Mouse (Mus musculus): Measurements from ENCODE around the gene Ptcra. TPM values are rescaled to one million over a fixed set of nuclear protein-coding genes. Genes with fewer than 3 reads are reported as not detected.
A peak's percentile ranks its signal among the peaks of the same experiment; 100 is the strongest.
"Not testable (repeated sequence)": the region's sequence is repeated elsewhere in the genome, so short reads cannot be mapped to it uniquely, and the experiment has no call there.

Gene Ptcra
- total RNA-seq, 2 experiments from 2014 or later = not detected

DNA sequence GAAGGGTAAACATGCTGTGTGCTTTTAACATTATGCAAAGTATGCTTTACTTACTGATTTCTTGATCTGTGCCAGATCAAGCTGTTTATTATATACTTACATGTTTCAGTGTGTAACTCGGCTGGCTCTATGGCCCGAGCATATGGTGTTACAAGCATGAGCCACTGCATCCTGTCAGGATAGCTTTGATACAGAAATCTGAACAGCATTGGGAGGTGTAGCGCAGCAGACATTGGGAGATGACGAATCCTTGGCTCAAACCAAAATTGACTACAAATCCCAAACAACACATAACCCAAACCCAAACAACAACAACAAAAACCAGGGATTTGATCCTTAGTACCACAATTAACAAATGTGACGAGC is 8.5 kb upstream of the Ptcra start:
- intact Hi-C loops (cut with DNase I) = no loop called here
- DNase-seq = no peak

DNA sequence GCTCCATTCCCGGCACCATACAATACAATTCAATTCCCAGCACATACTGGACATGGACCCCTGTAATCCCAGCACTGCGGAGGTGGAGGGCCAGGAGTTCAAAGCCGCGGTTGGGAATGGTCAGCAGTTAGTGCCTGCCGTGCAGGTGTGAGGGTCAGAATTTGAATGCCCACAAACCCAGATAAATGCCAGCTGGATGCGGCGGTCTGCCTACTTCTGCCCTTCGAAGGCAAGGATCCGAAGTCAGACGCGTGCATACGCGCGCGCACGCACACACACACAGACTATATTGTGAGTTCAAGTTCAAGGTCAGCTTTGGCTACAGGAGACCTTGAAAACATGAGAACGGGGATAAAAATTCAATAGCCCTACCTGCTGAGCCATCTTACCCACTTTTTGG is 8.1 kb upstream of the Ptcra start:
- intact Hi-C loops (cut with DNase I) = no loop called here
- no peak for DNase-seq

DNA sequence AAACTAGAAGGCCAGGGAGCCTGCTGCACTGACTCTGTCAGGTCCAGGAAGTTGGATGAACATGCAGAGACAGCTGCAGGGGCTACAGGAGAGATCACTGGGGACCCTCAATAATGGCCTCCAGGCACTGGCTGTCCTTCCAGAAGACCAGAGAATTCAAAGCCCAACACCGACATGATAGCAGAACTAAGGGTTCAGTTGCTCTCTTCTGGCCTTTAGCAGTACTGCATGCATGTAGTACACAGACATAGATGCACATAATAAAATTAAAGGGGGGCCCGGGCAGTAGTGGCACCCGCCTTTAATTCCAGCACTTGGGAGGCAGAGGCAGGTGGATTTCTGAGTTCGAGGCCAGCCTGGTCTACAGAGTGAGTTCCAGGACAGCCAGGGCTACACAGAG is 7.5 kb upstream of the Ptcra start:
- intact Hi-C loops (cut with DNase I) = no loop called here
- DNase-seq = no peak

DNA sequence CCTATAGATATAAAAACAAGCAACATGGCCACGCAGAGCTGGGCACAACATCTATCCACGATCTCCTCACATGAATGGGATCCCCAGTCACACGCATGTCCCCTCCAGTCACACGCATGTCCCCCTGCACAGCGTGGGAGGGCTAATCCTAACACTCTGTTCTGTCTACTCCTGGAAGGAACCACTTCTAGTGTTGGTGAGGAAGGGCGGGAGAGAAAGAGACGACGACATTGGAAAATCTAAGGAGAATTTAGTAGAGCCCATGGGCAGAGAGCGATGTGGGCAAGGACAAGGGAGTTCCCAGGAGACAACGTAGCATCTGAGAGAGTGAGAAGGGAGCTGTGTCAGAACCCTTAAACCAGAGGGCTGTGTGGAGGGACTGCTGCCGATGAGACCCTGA is 7.0 kb upstream of the Ptcra start:
- no peak for DNase-seq
- intact Hi-C loops (cut with DNase I) = no loop called here

DNA sequence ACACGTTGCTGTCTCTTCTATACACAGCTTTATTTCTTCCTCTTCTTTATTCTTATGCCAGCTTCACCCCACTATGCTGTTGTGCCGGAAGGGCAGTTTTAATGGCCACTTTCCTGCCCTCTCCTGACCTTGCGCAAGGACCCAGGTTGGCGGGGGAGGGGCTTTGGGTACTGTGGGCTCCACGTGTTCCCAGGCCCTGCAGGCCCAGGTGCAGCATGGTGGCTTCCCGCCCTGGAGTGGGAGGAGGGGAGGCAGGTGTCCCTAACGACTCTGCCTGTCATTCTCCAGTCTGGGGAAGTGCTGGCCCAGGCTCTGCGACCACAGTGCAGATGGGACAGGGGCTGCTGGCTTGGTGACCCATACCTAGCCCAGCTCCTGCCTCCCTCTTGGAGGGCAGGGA is 4.4 kb upstream of the Ptcra start:
- peak; percentile 17 for DNase-seq
- intact Hi-C loops (cut with DNase I) = no loop called here

DNA sequence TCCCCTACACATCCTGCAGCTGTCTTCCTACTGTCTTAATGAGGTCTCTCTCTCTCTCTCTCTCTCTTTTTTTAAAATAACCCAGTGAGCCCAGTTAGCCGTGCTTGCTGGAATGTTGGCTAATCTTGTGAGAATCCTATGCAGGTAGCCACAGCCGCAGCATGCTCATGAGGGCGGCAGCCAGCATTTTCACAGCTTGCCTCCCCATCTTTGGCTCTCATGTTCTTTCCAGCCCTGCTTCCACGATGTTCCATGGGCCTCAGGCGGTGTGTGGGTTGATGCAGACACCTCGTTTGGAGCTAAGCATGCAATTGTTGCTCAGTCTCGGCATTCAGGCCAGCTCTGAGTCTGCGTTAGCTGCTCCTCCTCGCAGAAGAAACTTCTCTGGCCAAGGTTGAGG is 1.4 kb upstream of the Ptcra start:
- intact Hi-C loops (cut with DNase I) = not testable (repeated sequence)

DNA sequence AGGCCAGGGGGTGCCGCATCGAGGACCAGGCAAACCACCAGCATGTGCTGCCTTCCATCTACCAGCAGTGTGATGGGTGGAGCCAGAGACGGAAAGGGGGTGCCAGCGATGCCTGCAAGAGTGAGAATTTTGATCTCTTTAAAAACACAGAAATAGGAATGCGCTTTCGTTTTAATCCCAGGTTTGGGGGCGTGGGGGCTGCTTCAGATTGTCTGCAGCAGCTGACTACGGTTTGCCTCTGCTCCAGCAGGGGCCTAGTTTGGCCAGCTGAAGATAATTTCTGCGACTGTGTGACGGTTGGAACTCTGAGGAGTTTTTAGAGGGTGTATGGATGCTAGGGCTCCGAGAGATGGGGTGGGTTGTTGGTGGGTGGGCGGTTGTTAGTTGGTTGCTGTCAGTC is 4.8 kb downstream of the Ptcra start:
- intact Hi-C loops (cut with DNase I) = no loop called here
- no peak for DNase-seq

More for the DNA sequence above, 1.4 kb upstream of the Ptcra start:
- DNase-seq = not testable (repeated sequence)

DNA sequence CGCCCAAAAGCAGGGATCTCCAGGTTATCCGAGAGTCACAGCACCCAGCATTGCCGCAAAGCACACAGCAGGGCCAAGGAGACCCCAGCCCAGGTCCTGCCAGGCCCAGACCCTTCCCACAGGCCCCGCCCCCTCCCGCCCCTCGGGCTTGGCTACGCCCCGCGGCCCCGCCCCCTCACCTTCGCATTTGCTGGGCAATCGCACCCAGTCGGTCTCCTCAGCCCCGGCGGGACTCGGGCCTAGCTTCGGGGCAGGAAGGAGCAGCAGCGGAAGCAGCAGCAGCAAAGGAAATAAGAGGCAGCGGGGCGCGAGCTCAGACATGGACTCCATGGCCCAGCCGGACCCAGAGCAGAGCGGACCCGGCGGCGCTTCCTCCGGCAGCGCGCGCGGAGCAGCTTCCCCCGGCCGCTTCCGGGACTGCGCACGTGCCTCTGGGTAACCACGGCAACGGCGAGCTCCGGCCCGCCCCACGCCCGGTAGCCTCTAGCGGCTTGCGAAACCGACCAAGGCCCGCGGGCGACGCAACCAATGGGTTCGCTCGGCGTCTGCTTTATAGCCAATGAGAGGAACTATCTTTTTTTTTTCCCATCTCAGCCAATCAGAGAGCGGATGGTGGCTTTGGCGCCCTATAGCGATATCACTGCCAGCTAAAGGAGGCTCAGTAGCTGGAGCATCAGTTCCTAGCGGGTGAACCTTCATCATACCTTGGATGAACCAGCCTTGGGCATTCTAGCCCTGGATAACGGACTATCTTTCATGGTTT is 11.5 kb downstream of the Ptcra start, which contains the start of gene Cnpy3:
Gene Cnpy3, minus strand, starts transcription at position 421 of the 763 bp plus-strand sequence.
- intact Hi-C loops (cut with DNase I) = no loop called here
- peak; percentile 99 for DNase-seq

DNA sequence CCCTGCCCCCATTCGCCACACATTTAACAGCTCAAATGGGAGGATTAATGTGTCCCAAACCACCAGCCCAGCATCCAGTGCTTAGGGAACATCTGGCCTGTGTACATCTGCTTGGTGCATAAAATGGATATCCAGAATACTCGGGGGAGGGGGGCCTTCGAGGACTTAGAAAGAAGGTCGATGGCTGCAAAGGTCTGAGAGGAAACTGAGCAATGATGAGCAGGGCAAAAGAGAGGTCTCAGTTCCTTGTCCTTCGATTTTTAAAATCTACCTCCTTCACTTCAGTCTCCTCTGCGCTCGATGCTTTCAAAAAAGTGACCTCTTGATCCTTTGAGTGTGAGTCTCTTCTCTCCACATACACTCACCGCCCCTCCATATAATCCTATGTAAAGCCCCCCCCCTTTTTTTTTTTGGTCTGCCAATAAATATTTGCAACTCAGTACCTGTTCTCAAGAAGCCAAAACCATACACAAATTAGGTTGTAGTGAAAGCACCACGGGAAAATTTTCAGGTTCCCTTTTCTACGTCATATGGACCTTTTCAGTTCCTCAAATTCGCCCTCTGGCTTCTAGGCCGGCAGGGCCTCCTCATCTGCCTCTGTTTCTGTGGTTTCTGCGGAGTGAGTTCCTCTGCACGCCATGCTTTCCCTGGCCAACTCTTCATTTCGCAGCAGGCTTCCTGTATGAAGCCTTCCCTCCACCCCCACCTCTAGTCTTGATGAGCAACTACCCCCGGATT is 12.3 kb downstream of the Ptcra start:
- DNase-seq = no peak

DNA sequence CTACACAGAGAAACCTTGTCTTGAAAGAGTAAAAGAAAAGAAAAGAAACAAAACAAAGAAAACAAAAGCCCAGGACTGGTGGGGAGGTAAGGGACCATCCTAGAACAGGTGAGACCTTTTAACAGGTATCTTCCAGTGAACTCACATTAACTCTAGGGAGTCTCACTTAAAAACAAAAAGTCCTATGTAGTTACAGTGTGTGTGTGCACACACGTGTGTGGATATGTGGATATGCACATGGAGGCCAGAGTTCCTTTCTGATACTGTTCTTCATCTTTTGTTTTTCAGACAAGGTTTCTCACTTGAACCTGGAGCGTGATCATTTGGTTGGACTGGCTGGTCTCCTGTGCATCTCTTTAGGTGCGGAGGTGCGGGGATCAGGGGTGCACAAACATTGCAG is 12.9 kb downstream of the Ptcra start:
- no peak for DNase-seq
- intact Hi-C loops (cut with DNase I) = no loop called here

More for the DNA sequence above, 12.3 kb downstream of the Ptcra start:
- intact Hi-C loops (cut with DNase I) = no loop called here

DNA sequence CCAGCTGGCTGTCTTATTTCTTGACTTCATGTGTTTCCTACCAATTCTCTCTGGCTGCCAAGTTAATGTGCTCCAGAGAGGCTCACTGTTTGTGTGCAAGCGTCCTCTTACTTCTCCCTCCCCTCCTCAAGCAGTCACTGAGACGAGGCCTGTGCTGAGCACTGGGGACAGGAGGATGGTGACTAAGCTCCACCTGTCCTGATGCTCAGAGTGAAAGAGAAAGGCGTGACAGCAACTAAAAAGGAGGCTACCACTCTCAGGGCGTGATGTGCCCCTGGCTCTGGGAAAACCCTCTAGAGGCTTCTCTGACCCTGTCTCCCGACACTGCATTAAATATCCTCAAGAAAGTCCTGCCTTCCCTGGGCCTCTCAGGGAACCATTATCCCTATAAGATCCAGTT is 14.2 kb downstream of the Ptcra start:
- intact Hi-C loops (cut with DNase I) = no loop called here
- DNase-seq = no peak

DNA sequence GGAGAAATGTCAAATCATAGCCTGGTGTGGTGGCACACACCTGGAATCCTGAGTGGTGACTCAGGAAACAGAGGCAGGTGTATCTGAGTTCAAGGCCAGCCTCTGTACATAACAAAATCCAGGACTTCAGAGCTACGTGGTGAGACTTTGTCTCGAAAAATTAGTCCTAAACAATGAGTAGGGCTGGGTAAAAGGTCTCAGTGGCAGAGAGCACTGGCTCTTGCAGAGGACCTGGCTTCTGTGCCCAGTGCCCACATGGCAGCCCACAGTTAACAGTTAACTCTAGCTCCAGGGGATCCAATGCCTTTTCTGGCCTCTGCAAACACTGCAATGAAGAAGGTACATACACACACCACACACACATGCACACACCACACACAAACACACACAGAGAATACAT is 15.7 kb downstream of the Ptcra start:
- intact Hi-C loops (cut with DNase I) = no loop called here
- no peak for DNase-seq

DNA sequence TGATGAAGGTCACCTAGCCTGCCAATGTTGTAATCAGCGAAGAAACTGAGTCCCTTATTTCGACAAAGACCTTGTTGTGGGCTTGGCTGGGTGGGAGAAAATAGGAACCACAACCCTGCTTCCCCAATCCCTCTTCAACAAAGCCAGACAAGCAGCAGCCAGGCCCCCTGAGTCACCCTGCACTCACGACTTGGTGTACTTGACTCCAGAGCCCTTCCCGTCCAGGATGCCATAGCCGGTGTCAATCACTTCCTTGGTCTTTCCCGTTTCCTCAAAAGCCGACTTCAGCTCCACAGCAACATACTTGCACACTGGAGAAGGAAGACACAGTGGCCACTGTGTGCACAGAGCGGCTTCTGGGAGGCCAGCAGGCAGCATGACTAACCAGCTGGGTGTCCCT is 16.3 kb downstream of the Ptcra start:
- DNase-seq = no peak
- intact Hi-C loops (cut with DNase I) = no loop called here

DNA sequence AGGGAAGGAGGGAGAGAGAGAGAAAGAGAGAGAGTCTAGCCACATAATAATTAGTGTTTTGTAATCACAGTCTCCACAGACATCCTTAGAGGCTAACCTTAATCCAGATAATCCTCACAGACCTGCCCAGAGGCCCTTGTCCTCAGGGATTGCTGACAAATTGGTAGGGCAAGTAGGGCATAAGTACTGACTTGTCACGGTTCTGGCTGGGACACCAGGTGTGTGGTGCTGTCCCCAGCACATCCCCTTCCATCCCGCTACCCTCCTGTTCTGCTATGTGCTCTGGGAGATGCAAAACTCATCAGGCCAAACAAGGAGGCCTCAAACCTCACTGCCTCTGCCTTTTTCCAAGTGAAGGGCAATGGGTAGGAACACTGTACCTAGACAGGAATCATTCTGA is 18.0 kb downstream of the Ptcra start:
- no peak for DNase-seq
- intact Hi-C loops (cut with DNase I) = no loop called here

DNA sequence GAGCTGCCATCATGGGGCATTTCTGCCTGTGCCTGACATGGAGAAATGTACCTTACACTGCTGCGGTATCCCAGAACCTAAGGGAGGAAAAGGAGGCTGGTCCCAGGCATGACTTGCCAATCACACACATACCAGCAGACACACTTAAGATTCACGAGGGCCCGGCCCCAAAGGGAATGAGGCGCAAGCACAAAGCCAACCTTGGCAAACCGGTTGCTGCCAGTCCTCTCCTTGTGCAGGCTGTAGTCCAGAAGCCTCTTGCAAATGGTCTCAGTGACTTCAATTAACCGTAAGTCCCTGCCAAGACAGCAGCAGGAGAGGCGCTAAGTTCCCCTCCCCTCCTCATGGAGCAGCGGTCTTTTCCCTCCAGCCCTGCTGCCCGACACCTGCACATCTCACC is 20.5 kb downstream of the Ptcra start:
- intact Hi-C loops (cut with DNase I) = no loop called here
- DNase-seq = no peak

DNA sequence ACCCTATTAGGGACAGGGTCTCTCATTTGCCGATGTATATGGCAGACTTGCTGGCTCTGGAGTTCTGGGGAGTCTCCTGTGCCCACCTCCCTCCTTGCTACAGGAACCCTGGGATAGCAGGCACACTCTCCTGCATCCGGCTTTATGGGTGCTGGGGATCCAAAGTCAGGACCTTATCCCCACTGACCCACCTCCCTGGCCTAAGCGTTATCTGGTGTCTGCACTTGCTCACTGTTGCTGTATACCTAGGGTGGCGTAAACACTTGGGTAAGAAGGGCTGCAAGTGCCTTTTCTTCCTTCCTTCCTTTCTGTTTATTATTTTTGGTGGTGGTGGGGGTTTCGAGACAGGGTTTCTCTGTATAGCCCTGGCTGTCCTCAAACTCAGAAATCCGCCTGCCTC is 22.2 kb downstream of the Ptcra start:
- intact Hi-C loops (cut with DNase I) = no loop called here
- no peak for DNase-seq

DNA sequence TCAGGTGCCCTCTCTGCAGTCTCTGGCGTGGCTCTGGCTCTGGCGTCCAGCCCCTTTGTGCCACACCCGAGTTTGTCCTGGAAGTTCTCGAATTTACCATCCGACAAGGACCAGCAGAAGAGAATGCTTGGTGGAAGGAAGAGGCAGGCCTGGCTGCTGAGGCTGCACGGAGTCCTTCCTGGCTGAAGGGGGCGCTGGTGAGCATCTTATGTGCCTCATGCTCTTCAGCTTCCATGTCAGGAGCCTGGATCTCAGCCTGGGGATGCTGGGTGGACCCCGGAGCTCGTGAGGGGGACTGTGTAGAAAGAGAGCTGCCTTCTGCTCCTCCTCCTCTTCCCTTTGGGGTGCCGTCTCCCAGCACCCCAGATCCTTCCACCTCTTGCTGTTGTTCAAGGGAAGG is 27.4 kb downstream of the Ptcra start:
- DNase-seq = peak; percentile 21
- intact Hi-C loops (cut with DNase I) = no loop called here

DNA sequence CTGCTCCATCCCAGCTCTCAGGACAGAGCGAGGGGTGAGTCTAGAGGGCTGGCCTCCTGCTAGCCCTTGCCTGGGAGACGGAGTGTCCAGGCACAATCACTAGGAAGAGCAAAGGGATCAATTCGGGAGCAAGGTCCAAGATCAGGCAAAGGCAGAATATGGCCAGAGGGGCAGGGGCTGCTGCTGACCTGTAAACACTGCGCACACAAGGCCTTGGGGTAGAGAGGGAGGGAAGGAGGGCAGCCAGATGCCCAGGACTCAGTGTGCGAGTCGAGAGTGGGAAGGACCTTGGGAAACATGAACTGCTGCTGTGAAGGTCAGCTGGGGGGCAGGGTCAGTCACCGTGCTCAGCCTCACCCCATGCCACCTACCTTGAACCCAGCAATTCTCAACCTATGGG is 28.2 kb downstream of the Ptcra start:
- DNase-seq = no peak
- intact Hi-C loops (cut with DNase I) = no loop called here

DNA sequence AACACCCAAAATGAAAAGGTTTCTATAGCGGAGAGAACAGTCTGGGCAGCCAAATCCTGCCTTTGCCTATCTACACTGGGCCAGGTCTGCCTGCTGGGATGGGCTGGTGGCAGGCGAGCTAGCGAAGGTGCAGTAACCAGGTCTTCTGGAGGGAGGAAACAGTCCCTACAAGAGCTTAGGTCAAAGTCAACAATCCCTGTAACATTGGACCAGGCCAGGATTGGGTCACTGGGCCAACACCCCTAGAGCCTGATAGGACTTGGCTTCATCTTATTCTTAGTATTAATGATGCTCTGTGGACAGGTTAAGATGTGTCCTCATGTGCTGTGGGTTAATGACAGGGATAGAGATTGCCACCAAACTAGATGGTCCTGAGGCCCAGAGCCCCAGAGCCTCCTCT is 29.5 kb downstream of the Ptcra start:
- intact Hi-C loops (cut with DNase I) = no loop called here
- DNase-seq = no peak

DNA sequence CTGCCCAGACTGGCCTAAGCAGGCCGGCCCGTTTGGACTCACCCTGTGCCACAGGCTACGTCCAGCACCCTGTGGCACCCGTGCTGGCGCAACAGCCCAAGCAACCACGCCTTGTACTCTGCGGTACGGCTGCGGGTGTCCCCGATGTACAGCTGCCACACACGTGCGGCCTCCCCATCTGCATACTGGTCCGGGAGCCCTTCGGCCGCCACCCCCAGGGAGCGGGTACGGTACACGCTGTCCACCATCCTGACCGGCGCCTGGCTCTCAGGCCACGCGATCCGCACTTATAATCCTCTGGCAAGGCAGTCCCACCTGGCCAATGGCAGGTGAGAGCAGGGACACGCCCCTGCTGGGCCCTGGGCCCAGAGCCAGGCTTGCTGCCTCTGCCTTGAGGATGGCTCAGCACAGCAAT is 34.6 kb downstream of the Ptcra start, which contains the start of gene Gnmt:
Gene Gnmt, minus strand, starts transcription at position 265 of the 415 bp plus-strand sequence.
- peak; percentile 54 for DNase-seq
- intact Hi-C loops (cut with DNase I) = no loop called here

DNA sequence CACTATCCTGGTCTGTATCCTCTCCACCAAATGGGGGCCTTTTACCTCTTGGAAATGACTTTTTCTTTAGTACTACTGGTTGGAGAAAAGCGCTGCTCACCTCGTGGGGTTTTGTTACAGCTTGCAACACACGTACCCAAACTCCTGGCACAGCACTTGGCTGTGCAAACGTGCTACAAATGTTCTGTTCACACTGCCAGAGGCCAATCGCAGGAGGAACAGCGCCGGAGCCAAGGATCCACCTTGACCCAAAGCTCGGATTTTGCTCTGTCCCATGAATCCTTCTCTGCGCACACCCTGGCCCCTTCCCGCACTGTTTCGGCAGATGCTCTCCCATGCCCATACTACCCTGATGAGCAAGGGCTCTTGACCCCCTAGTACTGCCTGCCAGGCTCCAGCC is 35.0 kb downstream of the Ptcra start:
- DNase-seq = no peak
- intact Hi-C loops (cut with DNase I) = no loop called here

DNA sequence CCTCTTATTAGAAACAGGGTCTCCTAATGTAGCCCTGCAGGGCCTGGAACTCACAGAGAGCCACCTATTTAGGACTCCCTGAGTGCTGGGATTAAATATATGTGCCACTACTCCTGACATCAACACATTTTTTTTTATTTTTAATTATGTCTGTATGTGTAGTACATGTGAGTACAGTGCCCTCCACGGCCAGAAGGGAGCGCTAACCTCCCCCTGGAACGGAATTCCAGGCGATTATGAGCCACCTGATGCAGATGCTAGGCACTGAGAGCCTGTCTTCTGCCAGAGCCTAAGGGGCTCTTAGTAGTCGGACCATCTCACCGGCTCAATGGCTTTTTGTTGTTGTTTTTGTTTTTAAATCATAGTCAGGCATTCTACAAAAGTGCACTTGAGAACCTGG is 35.5 kb downstream of the Ptcra start:
- intact Hi-C loops (cut with DNase I) = no loop called here
- DNase-seq = peak; percentile 36

Data from left cerebral cortex, postnatal 4 days (tissue).